Mouse (Mus musculus) liver, embryonic 13.5 days (tissue): ENCODE data around the gene Sh2d1b2. TPM values are rescaled to one million over a fixed set of nuclear protein-coding genes. Genes with fewer than 3 reads are reported as not detected.

ENCODE experiments used
- polyA plus RNA-seq: library from polyadenylated mRNA; unstranded; fragments of >200 nt; fragmentation: Nextera tagmentation; extraction: Ambion mirVana; gene quantifications from 2 replicates; pipeline ENCODE4 v1.2.1, GENCODE M21; 2015

Gene Sh2d1b2
- polyA plus RNA-seq, 1 experiment from 2014 or later: not detected

Other genes with a start within 250 kb of the Sh2d1b2 start
- gene Ddr2, start 122.0 kb upstream of the Sh2d1b2 start, polyA plus RNA-seq: 1.7 and 2.0 TPM in 2 replicates
- 34.8 and 41.5 TPM in 2 replicates for gene Uap1, start 57.8 kb upstream of the Sh2d1b2 start, polyA plus RNA-seq
- gene Uhmk1, start 17.4 kb upstream of the Sh2d1b2 start, polyA plus RNA-seq: 5.6 and 7.1 TPM in 2 replicates
- gene Sh2d1b1, start 44.6 kb downstream of the Sh2d1b2 start, polyA plus RNA-seq: 0.14 and 0.20 TPM in 2 replicates
- 0.83 and 1.0 TPM in 2 replicates for gene Gm7694, start 73.6 kb downstream of the Sh2d1b2 start, polyA plus RNA-seq
- gene Spata46, start 76.1 kb downstream of the Sh2d1b2 start, polyA plus RNA-seq: 0.31 TPM in 1 of 2 replicates, not detected in the other